In genomic region chr10:79537781-79538180, GRCm38 (mm10) we compare ENCODE assay signal across 14 mouse cellular contexts. TPM values are rescaled to one million over a fixed set of nuclear protein-coding genes. Genes with fewer than 3 reads are reported as not detected.
"Had no signal": no experiment of that assay in that cellular context is flagged by ENCODE, and none has a peak within 500 bp of the region (broad histone marks: within the 10 kb centered on the region; RNA-seq: fewer than 3 reads in every experiment).

No protein-coding gene starts in this region.

- H3K4me2 ChIP-seq: kidney, embryonic 15.5 days; limb, embryonic 12.5 days; lung, embryonic 15.5 days; midbrain, embryonic 12.5 days; stomach, embryonic 15.5 days had no signal

- H3K9ac ChIP-seq: kidney, embryonic 15.5 days; limb, embryonic 12.5 days; lung, embryonic 15.5 days; midbrain, embryonic 12.5 days; stomach, embryonic 15.5 days had no signal

- H3K27ac ChIP-seq: kidney, embryonic 15.5 days; limb, embryonic 12.5 days; lung, embryonic 15.5 days; midbrain, embryonic 12.5 days; stomach, embryonic 15.5 days had no signal

- DNase-seq: lung, postnatal 14 days; right cerebral cortex, postnatal 14 days; thymus, postnatal 14 days had no signal

- H3K4me1 ChIP-seq: lung, embryonic 15.5 days had no signal

- H3K27me3 ChIP-seq: kidney, embryonic 15.5 days; lung, embryonic 15.5 days; stomach, embryonic 15.5 days had no signal

- H3K4me3 ChIP-seq: kidney, embryonic 15.5 days; limb, embryonic 12.5 days; lung, embryonic 15.5 days; midbrain, embryonic 12.5 days; stomach, embryonic 15.5 days had no signal

- H3K9me3 ChIP-seq: kidney, embryonic 15.5 days; limb, embryonic 12.5 days; lung, embryonic 15.5 days; megakaryocyte, embryonic 14.5 days; midbrain, embryonic 12.5 days; stomach, embryonic 15.5 days had no signal

RNA-seq across cellular contexts. Expression of gene Theg, which starts 49.4 kb away (rescaled TPM):
- total RNA-seq: liver, adult 2 months; midbrain, postnatal 0 days had no signal
- polyA plus RNA-seq: kidney, embryonic 15.5 days; limb, embryonic 12.5 days; liver, adult 2 months; liver, embryonic 16.5 days; lung, embryonic 15.5 days; macrophage; midbrain, embryonic 12.5 days; midbrain, postnatal 0 days; neural tube, embryonic 14.5 days; stomach, embryonic 15.5 days had no signal
